Mouse (Mus musculus): ENCODE measurements around the gene Fbh1.

Fbh1 gene

GRCm38 (mm10) chr2:11694104-11694503, 83.3 kb downstream of the Fbh1 start:
- CTCF ChIA-PET, result interaction anchor here (0.5 to 3.0 kb wide), 5 partner anchors 22 to 83 kb away, joined by 3 to 14 read pairs (median 5); partner anchors contain the start of genes Ankrd16 (in 1 of the 4) and Fbh1 (in 1 of the 4)
- POLR2A ChIA-PET, result interaction anchor here in 1 of 4 experiments (0.7 kb wide), 1 partner anchor 57 kb away, joined by 3 read pairs; no protein-coding TSS in a partner anchor

GRCm38 (mm10) chr2:11693352-11693751, 84.0 kb downstream of the Fbh1 start:
- CTCF ChIA-PET, result interaction anchor here in 3 of 4 experiments (0.6 to 3.0 kb wide), 4 partner anchors 30 to 397 kb away, joined by 3 to 14 read pairs (median 4); partner anchors contain the start of gene Rbm17 (in 1 of the 3)

More at GRCm38 (mm10) chr2:11693352-11693751, 84.0 kb downstream of the Fbh1 start:
- POLR2A ChIA-PET, result interaction anchor here in 2 of 4 experiments (0.5 to 0.7 kb wide), 2 partner anchors 12 to 56 kb away, joined by 3 read pairs; no protein-coding TSS in a partner anchor
